Mouse (Mus musculus) cerebellum, postnatal 36 days (tissue): Measurements from ENCODE around the gene Mcoln1.

Experiments used
- DNase-seq, 2 experiments: peaks; one replicate each; pipeline ENCODE4 v3.0.0; 2021 to 2022; ENCODE audit warnings: mixed read lengths in 2 of 2

Gene Mcoln1

GRCm38 (mm10) chr8:3499751-3500150 lies 506 bp upstream of the Mcoln1 start:
- DNase-seq, result no peak

GRCm38 (mm10) chr8:3502217-3502616 lies 2.0 kb downstream of the Mcoln1 start:
- no peak for DNase-seq

GRCm38 (mm10) chr8:3507979-3508754 lies 7.9 kb downstream of the Mcoln1 start:
- no peak for DNase-seq

GRCm38 (mm10) chr8:3514681-3515247 lies 14.5 kb downstream of the Mcoln1 start:
- DNase-seq, result no peak

GRCm38 (mm10) chr8:3515260-3515671 lies 15.0 kb downstream of the Mcoln1 start, which contains the start of gene Pnpla6:
Gene Pnpla6 (plus strand): TSS chr8:3515384.
- DNase-seq, result peak; percentile 90 to 92

DNA sequence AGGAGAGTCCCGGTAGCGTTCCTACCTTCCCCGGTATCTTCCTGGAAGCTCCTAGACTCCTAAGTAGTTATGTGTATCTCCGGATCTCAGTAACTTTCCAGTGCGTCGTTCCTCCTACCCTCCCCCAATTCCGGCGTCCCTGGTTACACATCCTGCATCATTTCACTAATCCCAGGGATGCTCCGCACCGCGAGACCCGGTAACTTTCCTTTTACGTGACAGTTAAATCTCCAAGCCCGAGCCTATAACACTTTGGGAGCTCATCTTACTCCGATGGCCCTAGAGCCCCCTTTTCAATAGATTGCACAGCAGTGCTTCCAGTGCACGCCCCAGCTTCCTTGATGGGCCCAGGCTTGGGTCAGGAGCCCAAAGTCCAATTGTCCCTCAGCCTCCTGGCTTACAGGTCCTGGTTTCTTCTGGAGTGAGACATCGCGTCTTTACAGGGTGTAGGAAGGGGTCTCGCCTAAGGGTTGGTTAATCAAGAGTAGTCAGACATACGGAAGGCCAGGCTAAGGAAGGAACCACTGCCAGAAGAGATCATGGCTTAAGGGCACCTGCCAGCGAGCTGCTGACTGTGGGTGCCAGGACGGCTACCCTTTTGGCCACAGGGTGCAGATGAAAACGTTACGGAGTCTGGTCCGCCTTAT lies 15.6 kb downstream of the Mcoln1 start:
- peak; percentile 36 to 47 for DNase-seq

DNA sequence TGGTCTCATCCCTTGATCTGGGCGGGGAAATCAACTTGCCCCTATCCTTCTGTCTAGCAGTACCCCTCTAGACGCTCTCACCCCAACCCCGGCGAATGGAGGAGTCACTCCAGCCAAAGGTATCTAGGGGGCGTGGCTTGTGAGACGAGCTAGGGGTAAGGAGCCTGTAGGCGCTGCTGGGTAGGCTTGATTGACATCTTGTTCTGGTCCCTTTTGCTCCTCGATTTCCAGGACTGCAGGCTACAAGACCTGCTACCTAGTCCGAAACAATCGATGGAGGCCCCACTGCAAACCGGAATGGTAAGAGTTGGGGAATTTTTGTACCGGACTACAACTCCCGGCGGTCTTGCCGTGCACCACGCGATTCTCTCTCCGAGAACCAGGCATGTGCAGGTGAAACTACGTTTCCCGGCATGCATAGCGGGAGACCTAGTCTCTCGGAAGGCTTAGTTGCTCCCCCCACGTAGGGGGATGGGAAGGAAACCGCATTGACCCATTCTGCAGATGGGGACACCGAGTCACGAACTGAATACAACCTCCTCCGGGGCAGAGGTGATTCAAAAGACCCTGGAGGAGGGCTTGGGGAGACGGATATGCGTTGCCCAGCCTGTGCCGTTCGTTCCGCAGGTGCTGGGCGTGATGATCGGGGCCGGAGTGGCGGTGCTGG lies 16.3 kb downstream of the Mcoln1 start:
- DNase-seq, result peak; percentile 93 to 97

- DNase-seq, result no peak
Measured at GRCm38 (mm10) chr8:3517117-3517495, 16.8 kb downstream of the Mcoln1 start.

DNA sequence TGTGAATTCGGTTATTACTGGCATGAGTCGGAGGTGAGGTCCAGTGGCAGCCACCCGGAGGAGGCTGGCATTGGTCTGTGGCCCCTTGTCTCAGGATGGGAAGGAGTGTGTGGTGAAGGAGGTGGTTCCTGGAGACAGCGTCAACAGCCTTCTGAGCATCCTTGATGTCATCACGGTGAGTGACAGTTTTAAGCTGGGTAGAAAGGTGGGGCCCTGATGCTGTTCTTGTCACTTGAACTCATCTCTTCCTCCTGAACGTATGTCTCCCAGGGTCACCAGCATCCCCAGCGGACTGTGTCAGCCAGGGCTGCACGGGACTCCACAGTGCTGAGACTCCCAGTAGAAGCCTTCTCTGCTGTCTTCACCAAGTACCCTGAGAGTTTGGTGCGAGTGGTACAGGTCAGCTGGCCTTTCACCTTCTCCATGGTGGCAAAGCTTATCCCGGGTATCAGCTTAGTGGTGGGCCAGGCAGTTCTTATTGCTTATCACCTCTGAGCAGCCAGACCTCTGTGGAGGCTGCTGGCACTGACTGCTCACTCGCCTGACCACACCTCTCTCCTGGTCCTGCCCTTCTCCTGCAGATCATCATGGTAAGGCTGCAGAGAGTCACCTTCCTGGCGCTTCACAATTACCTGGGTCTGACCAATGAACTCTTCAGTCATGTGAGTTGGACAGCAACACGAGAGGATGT lies 21.9 kb downstream of the Mcoln1 start:
- no peak for DNase-seq

- DNase-seq, result no peak
Measured at GRCm38 (mm10) chr8:3530816-3531215, 30.6 kb downstream of the Mcoln1 start.

- no peak for DNase-seq
Measured at GRCm38 (mm10) chr8:3531936-3532335, 31.7 kb downstream of the Mcoln1 start.

DNA sequence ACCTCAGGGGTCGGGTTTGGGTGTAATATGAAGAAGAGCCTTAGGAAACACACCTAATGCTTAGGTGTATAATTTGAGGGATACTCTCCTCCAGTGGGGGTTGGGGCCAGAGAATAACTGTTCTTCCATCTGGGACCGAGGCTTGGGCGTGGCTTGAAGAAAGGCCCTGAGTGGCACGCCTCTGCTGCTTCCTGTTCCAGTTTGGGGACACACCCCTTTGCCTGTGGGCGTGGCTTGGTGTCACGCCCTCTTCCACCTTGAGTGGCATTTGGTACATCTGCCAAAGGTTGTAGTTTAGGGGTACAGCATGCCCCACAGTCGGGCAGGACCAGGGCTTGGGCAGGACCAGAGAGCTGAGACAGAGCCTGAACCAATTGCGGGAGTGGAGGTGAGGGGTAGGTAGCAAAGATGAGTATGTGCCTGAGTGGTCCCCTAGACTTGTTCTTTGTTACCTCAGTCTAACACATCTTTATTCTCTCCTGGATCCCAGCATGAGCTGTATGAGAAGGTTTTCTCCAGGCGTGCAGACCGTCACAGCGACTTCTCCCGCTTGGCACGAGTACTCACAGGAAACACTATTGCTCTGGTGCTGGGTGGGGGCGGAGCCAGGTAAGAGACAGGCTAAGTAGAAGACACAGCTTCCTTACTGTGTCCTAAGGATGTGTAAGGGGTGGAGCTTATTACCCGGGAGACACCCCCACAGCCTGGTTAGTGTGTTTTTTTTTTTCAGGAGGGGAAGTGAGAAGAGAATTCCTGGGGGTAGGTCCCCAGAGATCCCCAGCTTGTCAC lies 36.0 kb downstream of the Mcoln1 start:
- DNase-seq, result no peak

DNA sequence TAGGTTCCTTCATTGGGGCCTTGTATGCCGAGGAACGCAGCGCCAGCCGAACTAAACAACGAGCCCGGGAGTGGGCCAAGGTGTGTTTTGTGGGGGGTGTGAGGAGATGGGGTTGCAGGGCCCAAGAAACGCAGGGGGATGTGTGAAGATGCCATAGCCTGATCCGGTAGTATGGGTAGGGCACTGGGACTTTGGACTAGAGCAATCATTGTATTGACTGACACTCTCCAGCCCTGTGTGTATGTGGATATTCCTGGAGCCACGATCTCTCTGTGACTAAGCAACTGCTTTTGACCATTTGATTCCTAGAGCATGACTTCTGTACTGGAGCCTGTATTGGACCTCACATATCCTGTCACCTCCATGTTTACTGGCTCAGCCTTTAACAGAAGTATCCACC lies 36.7 kb downstream of the Mcoln1 start:
- DNase-seq, result no peak

GRCm38 (mm10) chr8:3537666-3538065 lies 37.4 kb downstream of the Mcoln1 start:
- DNase-seq, result no peak

DNA sequence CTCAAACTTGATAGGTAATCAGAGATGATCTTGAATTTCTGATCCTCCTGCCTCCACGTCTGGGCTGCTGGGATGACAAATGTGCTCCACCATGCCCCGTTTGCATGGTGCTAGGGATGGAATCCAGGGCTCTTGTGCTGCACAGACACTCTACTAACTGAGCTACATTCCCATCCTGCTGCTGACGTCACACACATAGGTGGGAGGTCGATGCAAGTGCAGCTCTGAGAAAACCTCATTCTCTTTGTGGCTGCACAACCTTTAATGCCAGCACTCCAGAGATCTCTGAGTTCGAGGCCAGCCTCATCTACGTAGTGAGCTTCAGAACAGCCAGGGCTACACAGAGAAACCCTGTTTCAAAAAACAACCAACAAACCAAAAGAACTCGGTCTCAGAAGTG lies 38.9 kb downstream of the Mcoln1 start:
- no peak for DNase-seq

GRCm38 (mm10) chr8:3540076-3540475 lies 39.8 kb downstream of the Mcoln1 start:
- DNase-seq, result no peak

DNA sequence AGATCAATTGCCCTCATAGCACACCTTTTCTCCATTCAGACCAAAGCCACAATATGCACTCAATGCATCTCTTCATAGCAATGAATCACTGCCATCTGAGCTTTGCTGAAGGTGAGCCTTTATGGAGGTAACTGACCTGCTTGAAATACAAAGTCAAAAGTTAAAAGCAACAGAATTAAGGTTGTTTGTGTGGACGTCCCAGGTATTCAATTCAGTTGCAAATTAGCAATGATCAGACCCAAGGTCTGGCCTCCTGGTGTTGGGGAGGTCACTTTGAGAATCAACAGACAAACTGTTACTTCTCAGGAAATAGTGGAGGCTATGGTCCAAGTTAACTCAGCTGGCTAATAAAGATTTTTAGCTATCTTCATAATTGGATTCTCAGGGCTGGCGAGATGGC lies 46.3 kb downstream of the Mcoln1 start:
- DNase-seq, result no peak

- DNase-seq, result no peak
Measured at GRCm38 (mm10) chr8:3552240-3552639, 52.0 kb downstream of the Mcoln1 start.

DNA sequence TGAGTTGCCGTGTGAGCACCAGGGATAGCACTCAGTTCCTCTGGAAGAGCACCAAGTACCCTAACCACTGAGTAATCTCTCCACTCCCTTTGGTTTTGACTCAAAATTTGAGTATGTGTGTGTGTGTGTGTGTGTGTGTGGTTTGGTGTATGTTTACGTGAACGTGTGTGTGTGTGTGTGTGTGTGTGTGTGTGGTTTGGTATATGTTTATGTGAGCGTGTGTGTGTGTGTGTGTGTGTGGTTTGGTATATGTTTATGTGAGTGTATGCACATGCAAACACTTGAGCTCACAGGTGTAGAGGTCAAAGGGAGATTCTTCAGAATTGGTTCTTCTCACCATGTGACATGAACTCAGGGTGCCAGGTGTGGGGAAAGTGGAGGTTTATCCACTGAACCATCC lies 55.9 kb downstream of the Mcoln1 start:
- no peak for DNase-seq
